Mouse (Mus musculus): ENCODE measurements around the gene Pax1. TPM values are rescaled to one million over a fixed set of nuclear protein-coding genes. Genes with fewer than 3 reads are reported as not detected.
A peak's percentile ranks its signal among the peaks of the same experiment; 100 is the strongest.

Gene Pax1
- total RNA-seq (2021) (not detected), polyA plus RNA-seq (2012; rRNA removed) (0.08 and 0.12 TPM in 2 replicates)
- long read RNA-seq = 0 reads

GRCm38 (mm10) chr2:147361581-147361980, at the start of gene Pax1:
Gene Pax1, plus strand, starts transcription at chr2:147361925.
- H3K27ac ChIP-seq = no peak within 1 kb of the TSS
- peaks cover 28% of the 10 kb centered on the region for H3K27me3 ChIP-seq (ENCODE audit: control insufficient read depth, insufficient read depth, low read length)
- 3% methylated on average over 18 of the region's 18 CpGs for WGBS
- H3K79me2 ChIP-seq (replicated peaks; ENCODE audit: control insufficient read depth, insufficient read depth, low read length) = no peaks in the 10 kb centered on the region
- no peaks in the 10 kb centered on the region for H3K36me3 ChIP-seq (ENCODE audit: control insufficient read depth, insufficient read depth, low read length)
- TF ChIP-seq POLR2A (IDR thresholded peaks at IDR 0.05; ENCODE audit: insufficient read depth, low read depth, low read length) (no peak), EP300 (IDR thresholded peaks at IDR 0.05; ENCODE audit: insufficient read depth, low read depth, low read length) (no peak), CTCF (IDR thresholded peaks at IDR 0.05) (no peak)
- H3K4me3 ChIP-seq = no peak within 1 kb of the TSS
- H3K9ac ChIP-seq (ENCODE audit: low read depth, low read length) = no peak within 1 kb of the TSS
- no peak for DNase-seq
- no peaks in the 10 kb centered on the region for H3K4me1 ChIP-seq (ENCODE audit: control insufficient read depth, insufficient read depth, low read length)
- intact Hi-C loops (cut with DNase I) = no loop called here

DNA sequence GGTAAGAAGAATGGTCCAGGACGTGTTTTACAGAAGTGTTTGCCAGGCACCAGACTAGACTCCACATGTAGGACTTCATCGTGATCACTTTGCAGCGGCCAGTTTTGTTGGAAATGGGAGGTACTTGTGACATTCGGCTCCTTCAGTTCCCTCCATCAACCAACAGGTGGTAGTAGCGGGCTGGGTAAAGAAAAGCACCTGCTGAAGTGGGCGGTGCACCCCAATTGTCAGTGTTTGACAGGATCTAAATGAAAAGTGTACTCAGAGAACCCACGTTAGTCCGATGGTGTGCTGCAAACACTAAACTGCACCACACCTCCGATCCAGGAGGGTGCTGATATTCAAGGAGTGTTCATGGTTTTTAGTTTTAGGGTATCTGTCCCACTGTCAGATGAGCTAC, 40.7 kb upstream of the Pax1 start:
- TF ChIP-seq POLR2A (IDR thresholded peaks at IDR 0.05; ENCODE audit: insufficient read depth, low read depth, low read length) (no peak), CTCF (IDR thresholded peaks at IDR 0.05) (peak; percentile 67)
- intact Hi-C loops (cut with DNase I) = loop anchor here (2.0 kb wide), 2 partner anchors 418 to 468 kb away; no protein-coding TSS in a partner anchor
- no peak overlapping the region for H3K9ac ChIP-seq (ENCODE audit: low read depth, low read length)
- no peaks in the 10 kb centered on the region for H3K4me1 ChIP-seq (ENCODE audit: control insufficient read depth, insufficient read depth, low read length)
- DNase-seq = no peak
- WGBS = 13% methylated on average over 9 of the region's 9 CpGs
- H3K36me3 ChIP-seq (ENCODE audit: control insufficient read depth, insufficient read depth, low read length) = no peaks in the 10 kb centered on the region
- H3K4me3 ChIP-seq = no peak overlapping the region
- no peaks in the 10 kb centered on the region for H3K79me2 ChIP-seq (replicated peaks; ENCODE audit: control insufficient read depth, insufficient read depth, low read length)
- H3K27ac ChIP-seq = no peak overlapping the region
- no peaks in the 10 kb centered on the region for H3K27me3 ChIP-seq (ENCODE audit: control insufficient read depth, insufficient read depth, low read length)

GRCm38 (mm10) chr2:147325178-147325577, 36.5 kb upstream of the Pax1 start:
- Histone ChIP-seq H3K27me3 (ENCODE audit: control insufficient read depth, insufficient read depth, low read length) (no peaks in the 10 kb centered on the region), H3K4me1 (ENCODE audit: control insufficient read depth, insufficient read depth, low read length) (no peaks in the 10 kb centered on the region), H3K36me3 (ENCODE audit: control insufficient read depth, insufficient read depth, low read length) (no peaks in the 10 kb centered on the region), H3K27ac (no peak overlapping the region), H3K9ac (ENCODE audit: low read depth, low read length) (no peak overlapping the region), H3K4me3 (no peak overlapping the region), H3K79me2 (replicated peaks; ENCODE audit: control insufficient read depth, insufficient read depth, low read length) (no peaks in the 10 kb centered on the region)
- no peak for DNase-seq
- 85% methylated on average over 2 of the region's 2 CpGs for WGBS
- TF ChIP-seq EP300 (IDR thresholded peaks at IDR 0.05; ENCODE audit: insufficient read depth, low read depth, low read length) (no peak), POLR2A (IDR thresholded peaks at IDR 0.05; ENCODE audit: insufficient read depth, low read depth, low read length) (no peak), CTCF (IDR thresholded peaks at IDR 0.05) (no peak)
- intact Hi-C loops (cut with DNase I) = no loop called here

- H3K79me2 ChIP-seq (replicated peaks; ENCODE audit: control insufficient read depth, insufficient read depth, low read length) = no peaks in the 10 kb centered on the region
- no peaks in the 10 kb centered on the region for H3K36me3 ChIP-seq (ENCODE audit: control insufficient read depth, insufficient read depth, low read length)
- no peak overlapping the region for H3K4me3 ChIP-seq
- no peaks in the 10 kb centered on the region for H3K27me3 ChIP-seq (ENCODE audit: control insufficient read depth, insufficient read depth, low read length)
- H3K9ac ChIP-seq (ENCODE audit: low read depth, low read length) = no peak overlapping the region
- no peak for DNase-seq
- WGBS = 65% methylated on average over 2 of the region's 2 CpGs
- TF ChIP-seq POLR2A (IDR thresholded peaks at IDR 0.05; ENCODE audit: insufficient read depth, low read depth, low read length) (no peak), CTCF (IDR thresholded peaks at IDR 0.05) (no peak), EP300 (IDR thresholded peaks at IDR 0.05; ENCODE audit: insufficient read depth, low read depth, low read length) (no peak)
- intact Hi-C loops (cut with DNase I) = no loop called here
- H3K4me1 ChIP-seq (ENCODE audit: control insufficient read depth, insufficient read depth, low read length) = no peaks in the 10 kb centered on the region
- no peak overlapping the region for H3K27ac ChIP-seq
These were observed 29.0 kb upstream of the Pax1 start for GRCm38 (mm10) chr2:147332731-147333130.

DNA sequence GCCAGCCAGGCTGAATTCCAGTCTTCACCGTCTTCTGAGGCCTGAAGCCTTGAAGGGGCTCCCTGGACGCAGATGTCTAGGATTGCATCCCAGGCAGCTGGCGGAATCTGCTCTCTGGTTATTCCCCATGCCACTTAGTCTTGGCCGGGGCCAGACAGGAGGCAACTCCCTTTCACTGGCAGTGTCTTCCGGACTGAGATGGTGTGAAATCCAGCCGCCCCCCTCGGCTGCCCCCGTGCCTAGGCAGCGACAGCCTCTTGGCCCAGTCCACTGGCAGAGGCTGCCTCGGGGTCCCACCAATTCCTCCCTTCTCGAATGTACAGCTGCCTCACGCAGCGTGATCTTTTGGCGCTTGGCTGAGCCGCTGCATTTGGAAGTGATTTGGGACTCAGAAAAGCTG, 23.0 kb upstream of the Pax1 start:
- intact Hi-C loops (cut with DNase I) = no loop called here
- H3K27me3 ChIP-seq (ENCODE audit: control insufficient read depth, insufficient read depth, low read length) = no peaks in the 10 kb centered on the region
- 62% methylated on average over 15 of the region's 15 CpGs for WGBS
- H3K27ac ChIP-seq = no peak overlapping the region
- DNase-seq = no peak
- H3K4me3 ChIP-seq = no peak overlapping the region
- TF ChIP-seq EP300 (IDR thresholded peaks at IDR 0.05; ENCODE audit: insufficient read depth, low read depth, low read length) (no peak), POLR2A (IDR thresholded peaks at IDR 0.05; ENCODE audit: insufficient read depth, low read depth, low read length) (no peak), CTCF (IDR thresholded peaks at IDR 0.05) (no peak)
- no peaks in the 10 kb centered on the region for H3K4me1 ChIP-seq (ENCODE audit: control insufficient read depth, insufficient read depth, low read length)
- no peaks in the 10 kb centered on the region for H3K36me3 ChIP-seq (ENCODE audit: control insufficient read depth, insufficient read depth, low read length)
- H3K79me2 ChIP-seq (replicated peaks; ENCODE audit: control insufficient read depth, insufficient read depth, low read length) = no peaks in the 10 kb centered on the region
- H3K9ac ChIP-seq (ENCODE audit: low read depth, low read length) = no peak overlapping the region

GRCm38 (mm10) chr2:147339796-147340195, 21.9 kb upstream of the Pax1 start:
- intact Hi-C loops (cut with DNase I) = no loop called here
- no peak for TF ChIP-seq CTCF (IDR thresholded peaks at IDR 0.05)
- TF ChIP-seq EP300 (IDR thresholded peaks at IDR 0.05; ENCODE audit: insufficient read depth, low read depth, low read length) = no peak
- no peak for TF ChIP-seq POLR2A (IDR thresholded peaks at IDR 0.05; ENCODE audit: insufficient read depth, low read depth, low read length)
- Histone ChIP-seq H3K79me2 (replicated peaks; ENCODE audit: control insufficient read depth, insufficient read depth, low read length) (no peaks in the 10 kb centered on the region), H3K36me3 (ENCODE audit: control insufficient read depth, insufficient read depth, low read length) (no peaks in the 10 kb centered on the region), H3K27ac (no peak overlapping the region), H3K4me3 (no peak overlapping the region), H3K9ac (ENCODE audit: low read depth, low read length) (no peak overlapping the region), H3K27me3 (ENCODE audit: control insufficient read depth, insufficient read depth, low read length) (no peaks in the 10 kb centered on the region), H3K4me1 (ENCODE audit: control insufficient read depth, insufficient read depth, low read length) (no peaks in the 10 kb centered on the region)
- no peak for DNase-seq
- WGBS = 84% methylated on average over 4 of the region's 4 CpGs
